Mouse (Mus musculus) liver, embryonic 14.5 days (tissue): ENCODE measurements around the gene Chst5.
A peak's percentile ranks its signal among the peaks of the same experiment; 100 is the strongest.

Source experiments
- CTCF ChIP-seq: IDR thresholded peaks from 2 replicates; pipeline ENCODE4 v1.5.1; 2016; ENCODE audit warnings: antibody characterized with exemption, low read depth, control low read depth
- EP300 ChIP-seq: IDR thresholded peaks from 2 replicates; pipeline ENCODE4 v1.6.1; 2016; ENCODE audit warnings: antibody characterized with exemption, low read depth

GRCm38 (mm10) chr8:111881591-111881990 lies 28.7 kb downstream of the Chst5 start:
- TF ChIP-seq CTCF (peak; percentile 91), EP300 (no peak)
